Mouse (Mus musculus): Measurements from ENCODE around the gene Sf3a2. TPM values are rescaled to one million over a fixed set of nuclear protein-coding genes. Genes with fewer than 3 reads are reported as not detected.

The Sf3a2 gene
- polyA plus RNA-seq (2014; fragmentation: Nextera tagmentation; extraction: Ambion mirVana): 77.7 and 81.8 TPM in 2 replicates

DNA sequence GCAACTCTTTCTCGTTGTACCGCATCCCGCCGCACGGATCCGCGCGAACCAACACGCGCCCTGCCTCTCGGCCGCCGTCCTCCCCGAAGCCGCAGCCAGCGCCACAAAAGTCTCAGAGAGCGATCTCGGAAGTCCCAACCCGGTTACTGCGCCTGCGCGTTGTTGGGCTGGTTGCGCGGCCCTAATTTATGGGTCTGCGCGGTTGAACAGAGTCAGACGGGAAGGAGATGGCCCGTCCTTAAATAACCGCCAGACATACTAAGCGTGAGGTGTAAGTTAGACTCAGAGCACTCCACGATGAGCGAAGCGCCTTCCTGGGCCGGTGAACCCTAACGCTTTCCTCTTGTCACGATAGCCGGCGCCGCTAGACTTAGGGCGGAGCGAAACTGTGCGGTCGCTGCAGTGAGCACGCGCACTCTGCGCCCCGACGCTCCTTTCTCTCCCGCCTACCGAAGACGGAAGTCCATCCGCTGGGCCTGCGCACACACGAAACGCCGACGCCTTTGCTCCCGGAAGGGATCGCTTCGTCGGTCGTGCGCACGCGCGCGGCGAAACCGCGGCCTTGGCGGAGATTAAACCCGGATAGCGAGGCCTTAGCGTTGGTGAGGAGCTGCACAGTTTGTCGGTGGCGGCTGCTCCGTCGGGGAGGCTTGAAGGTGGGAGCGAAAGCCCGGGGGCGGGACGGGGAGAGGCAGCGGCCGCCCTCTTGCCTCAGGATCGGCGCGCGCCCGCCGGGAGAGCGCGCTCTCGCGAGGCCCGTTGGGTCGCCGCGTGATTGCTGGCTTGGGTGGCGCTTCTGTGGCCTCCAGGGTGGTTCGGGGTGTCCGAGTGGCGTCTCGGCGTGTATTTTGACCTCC, at the start of gene Sf3a2, which contains the start of gene Plekhj1:
Sf3a2 (plus strand) TSS at position 49 of the 857 bp plus-strand sequence.
Plekhj1 (minus strand) TSS at position 477 of the 857 bp plus-strand sequence.
- Histone ChIP-seq H3K9me3 (ENCODE audit: control insufficient read depth, low read depth, low read length) (no peaks in the 10 kb centered on the region), H3K4me1 (ENCODE audit: control insufficient read depth, insufficient read depth, low read length) (peaks cover 21% of the 10 kb centered on the region), H3K4me2 (replicated peaks; ENCODE audit: low read depth, low read length) (peak within 1 kb of the TSS; percentile 88), H3K9ac (replicated peaks; ENCODE audit: low read depth, low read length) (peak within 1 kb of the TSS; percentile 98), H3K4me3 (ENCODE audit: low read depth, low read length) (peak within 1 kb of the TSS; percentile 94), H3K36me3 (ENCODE audit: control insufficient read depth, insufficient read depth, low read length) (peaks cover 51% of the 10 kb centered on the region), H3K27ac (ENCODE audit: low read length) (peak within 1 kb of the TSS; percentile 96), H3K27me3 (ENCODE audit: control insufficient read depth, insufficient read depth, low read length) (no peaks in the 10 kb centered on the region)
- WGBS: under 1% methylated on average over 104 of the region's 104 CpGs
- ATAC-seq (ENCODE audit: insufficient number of reproducible peaks, insufficient read depth, low FRiP score, low read depth): peak; percentile 89

GRCm38 (mm10) chr10:80748609-80749008, 49.4 kb upstream of the Sf3a2 start:
- Histone ChIP-seq H3K4me2 (replicated peaks; ENCODE audit: low read depth, low read length) (no peak overlapping the region), H3K4me3 (ENCODE audit: low read depth, low read length) (no peak overlapping the region), H3K27ac (ENCODE audit: low read length) (no peak overlapping the region), H3K36me3 (ENCODE audit: control insufficient read depth, insufficient read depth, low read length) (no peaks in the 10 kb centered on the region), H3K4me1 (ENCODE audit: control insufficient read depth, insufficient read depth, low read length) (0 out of 2 replicates have a peak, but pooled peaks cover 3% of the 10 kb centered on the region), H3K9ac (replicated peaks; ENCODE audit: low read depth, low read length) (no peak overlapping the region), H3K27me3 (ENCODE audit: control insufficient read depth, insufficient read depth, low read length) (no peaks in the 10 kb centered on the region), H3K9me3 (ENCODE audit: control insufficient read depth, low read depth, low read length) (no peaks in the 10 kb centered on the region)
- ATAC-seq (ENCODE audit: insufficient number of reproducible peaks, insufficient read depth, low FRiP score, low read depth): no peak
- 12% methylated on average over 6 of the region's 6 CpGs for WGBS

DNA sequence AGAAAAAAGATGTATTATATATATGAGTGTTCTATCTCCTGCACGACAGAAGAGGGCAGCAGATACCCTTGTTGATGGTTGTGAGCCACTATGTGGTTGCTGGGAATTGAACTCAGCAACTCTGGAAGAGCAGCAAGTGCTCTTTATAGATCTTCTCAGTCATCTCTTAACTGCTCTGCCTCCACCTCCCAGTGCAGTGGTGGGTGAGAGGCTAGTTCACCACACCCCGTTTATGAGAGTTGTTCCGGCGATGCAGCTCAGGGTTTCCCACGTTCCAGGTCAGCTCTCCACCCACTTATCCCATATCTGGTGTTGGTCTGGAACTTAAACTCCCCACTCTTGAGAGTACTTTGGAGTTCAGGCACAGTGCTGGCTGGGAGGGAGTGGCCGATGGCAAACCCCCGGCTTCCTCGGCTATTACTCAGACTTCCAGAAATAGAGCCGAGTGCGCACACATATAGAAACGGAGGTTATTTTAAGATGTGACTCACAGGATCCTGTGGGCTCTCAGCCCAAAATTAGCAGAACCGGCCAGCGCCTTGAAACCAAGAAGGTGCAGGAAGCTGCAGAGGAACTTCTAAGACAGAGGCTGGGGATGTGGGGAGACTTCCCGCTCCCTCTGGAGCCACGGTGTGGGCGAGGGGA, 46.7 kb upstream of the Sf3a2 start:
- Histone ChIP-seq H3K9me3 (ENCODE audit: control insufficient read depth, low read depth, low read length) (no peaks in the 10 kb centered on the region), H3K27ac (ENCODE audit: low read length) (peak overlapping the region; percentile 73), H3K9ac (replicated peaks; ENCODE audit: low read depth, low read length) (no peak overlapping the region), H3K4me2 (replicated peaks; ENCODE audit: low read depth, low read length) (peak overlapping the region; percentile 42), H3K36me3 (ENCODE audit: control insufficient read depth, insufficient read depth, low read length) (no peaks in the 10 kb centered on the region), H3K4me1 (ENCODE audit: control insufficient read depth, insufficient read depth, low read length) (peaks cover 9% of the 10 kb centered on the region), H3K27me3 (ENCODE audit: control insufficient read depth, insufficient read depth, low read length) (no peaks in the 10 kb centered on the region), H3K4me3 (ENCODE audit: low read depth, low read length) (peak overlapping the region; percentile 13; the same call in 1 of the 2 replicates)
- no peak for ATAC-seq (ENCODE audit: insufficient number of reproducible peaks, insufficient read depth, low FRiP score, low read depth)
- 7% methylated on average over 16 of the region's 16 CpGs for WGBS

DNA sequence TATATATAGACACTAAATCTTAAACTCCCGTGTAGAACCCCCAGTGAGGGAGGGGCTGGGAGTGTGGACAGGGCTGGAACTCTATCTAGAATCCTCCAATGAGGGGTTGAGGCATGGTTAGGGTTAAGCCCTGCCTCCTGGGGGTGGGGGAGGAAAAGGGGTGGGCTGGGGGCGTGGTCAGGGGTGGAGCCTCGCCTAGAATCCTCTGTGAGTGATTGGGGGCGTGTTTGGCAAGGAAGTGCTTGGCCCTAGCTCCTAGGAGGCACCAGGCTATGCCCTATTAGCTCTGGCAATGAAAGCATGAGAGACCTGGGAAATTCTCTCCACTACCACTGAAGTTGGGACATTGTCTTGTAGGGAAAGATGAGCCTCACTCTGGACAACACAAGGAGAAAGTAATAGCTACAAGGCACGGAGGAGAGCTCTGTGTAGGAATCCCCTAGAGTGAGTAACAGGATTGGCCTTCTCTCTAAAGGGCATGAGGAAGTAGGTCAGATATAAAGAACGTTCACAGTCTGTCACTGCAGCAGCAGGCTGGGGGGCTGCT, 45.8 kb upstream of the Sf3a2 start:
- peak; percentile 53 for ATAC-seq (ENCODE audit: insufficient number of reproducible peaks, insufficient read depth, low FRiP score, low read depth)
- Histone ChIP-seq H3K4me2 (replicated peaks; ENCODE audit: low read depth, low read length) (peak overlapping the region; percentile 42), H3K36me3 (ENCODE audit: control insufficient read depth, insufficient read depth, low read length) (no peaks in the 10 kb centered on the region), H3K27me3 (ENCODE audit: control insufficient read depth, insufficient read depth, low read length) (no peaks in the 10 kb centered on the region), H3K4me1 (ENCODE audit: control insufficient read depth, insufficient read depth, low read length) (peaks cover 17% of the 10 kb centered on the region), H3K9me3 (ENCODE audit: control insufficient read depth, low read depth, low read length) (no peaks in the 10 kb centered on the region), H3K4me3 (ENCODE audit: low read depth, low read length) (peak overlapping the region; percentile 13; the same call in 1 of the 2 replicates), H3K9ac (replicated peaks; ENCODE audit: low read depth, low read length) (no peak overlapping the region), H3K27ac (ENCODE audit: low read length) (peak overlapping the region; percentile 73)
- 3% methylated on average over 6 of the region's 6 CpGs for WGBS

- WGBS: 1% methylated on average over 32 of the region's 57 CpGs
- ATAC-seq (ENCODE audit: insufficient number of reproducible peaks, insufficient read depth, low FRiP score, low read depth): peak; percentile 88
Observed at GRCm38 (mm10) chr10:80754594-80755290, 43.3 kb upstream of the Sf3a2 start, which contains the start of gene Dot1l. Gene Dot1l, plus strand, starts transcription at chr10:80755206.

GRCm38 (mm10) chr10:80755291-80756015, 42.5 kb upstream of the Sf3a2 start:
- H3K36me3 ChIP-seq (ENCODE audit: control insufficient read depth, insufficient read depth, low read length): no peaks in the 10 kb centered on the region
- ATAC-seq (ENCODE audit: insufficient number of reproducible peaks, insufficient read depth, low FRiP score, low read depth): no peak
- H3K9me3 ChIP-seq (ENCODE audit: control insufficient read depth, low read depth, low read length): no peaks in the 10 kb centered on the region
- H3K4me2 ChIP-seq (replicated peaks; ENCODE audit: low read depth, low read length): peak overlapping the region; percentile 95
- H3K27ac ChIP-seq (ENCODE audit: low read length): peak overlapping the region; percentile 81
- H3K4me3 ChIP-seq (ENCODE audit: low read depth, low read length): peak overlapping the region; percentile 88
- WGBS: under 1% methylated on average over 74 of the region's 75 CpGs
- H3K4me1 ChIP-seq (ENCODE audit: control insufficient read depth, insufficient read depth, low read length): peaks cover 23% of the 10 kb centered on the region
- no peaks in the 10 kb centered on the region for H3K27me3 ChIP-seq (ENCODE audit: control insufficient read depth, insufficient read depth, low read length)
- H3K9ac ChIP-seq (replicated peaks; ENCODE audit: low read depth, low read length): peak overlapping the region; percentile 88

More at GRCm38 (mm10) chr10:80754594-80755290, 43.3 kb upstream of the Sf3a2 start, which contains the start of gene Dot1l:
- no peaks in the 10 kb centered on the region for H3K9me3 ChIP-seq (ENCODE audit: control insufficient read depth, low read depth, low read length)
- peak within 1 kb of the TSS; percentile 95 for H3K4me2 ChIP-seq (replicated peaks; ENCODE audit: low read depth, low read length)
- H3K27me3 ChIP-seq (ENCODE audit: control insufficient read depth, insufficient read depth, low read length): no peaks in the 10 kb centered on the region
- peak within 1 kb of the TSS; percentile 88 for H3K4me3 ChIP-seq (ENCODE audit: low read depth, low read length)
- no peaks in the 10 kb centered on the region for H3K36me3 ChIP-seq (ENCODE audit: control insufficient read depth, insufficient read depth, low read length)
- H3K27ac ChIP-seq (ENCODE audit: low read length): peak within 1 kb of the TSS; percentile 81
- H3K4me1 ChIP-seq (ENCODE audit: control insufficient read depth, insufficient read depth, low read length): peaks cover 23% of the 10 kb centered on the region
- peak within 1 kb of the TSS; percentile 88 for H3K9ac ChIP-seq (replicated peaks; ENCODE audit: low read depth, low read length)

DNA sequence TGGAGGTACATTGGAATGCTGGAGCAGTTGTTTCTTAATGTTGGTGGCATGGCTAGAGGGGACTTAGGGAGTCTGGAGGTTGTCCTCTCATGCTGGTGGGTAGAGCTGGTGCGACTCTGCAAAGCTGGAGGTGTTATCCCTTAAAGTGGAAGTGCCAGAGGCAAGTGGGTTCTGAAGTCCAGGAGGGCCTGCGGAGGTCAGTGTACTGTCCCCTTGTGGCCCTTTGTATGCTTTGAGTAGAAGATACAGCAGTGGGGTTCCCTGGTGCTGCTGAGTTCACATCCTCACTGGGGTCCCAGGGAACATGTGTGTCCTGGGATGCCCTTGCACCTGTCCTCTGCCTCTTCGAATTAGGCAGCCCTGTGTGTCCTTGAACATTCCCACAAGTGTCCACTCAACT, 41.9 kb upstream of the Sf3a2 start:
- Histone ChIP-seq H3K9me3 (ENCODE audit: control insufficient read depth, low read depth, low read length) (no peaks in the 10 kb centered on the region), H3K4me1 (ENCODE audit: control insufficient read depth, insufficient read depth, low read length) (peaks cover 28% of the 10 kb centered on the region), H3K9ac (replicated peaks; ENCODE audit: low read depth, low read length) (peak overlapping the region; percentile 88), H3K4me2 (replicated peaks; ENCODE audit: low read depth, low read length) (peak overlapping the region; percentile 95), H3K36me3 (ENCODE audit: control insufficient read depth, insufficient read depth, low read length) (no peaks in the 10 kb centered on the region), H3K27me3 (ENCODE audit: control insufficient read depth, insufficient read depth, low read length) (no peaks in the 10 kb centered on the region), H3K4me3 (ENCODE audit: low read depth, low read length) (peak overlapping the region; percentile 88), H3K27ac (ENCODE audit: low read length) (no peak overlapping the region)
- 21% methylated on average over 3 of the region's 3 CpGs for WGBS
- no peak for ATAC-seq (ENCODE audit: insufficient number of reproducible peaks, insufficient read depth, low FRiP score, low read depth)

Measured in stomach, embryonic 14.5 days (tissue).